Mouse (Mus musculus) telencephalon, adult 2 months (tissue): ENCODE data around the gene Dchs1.

Experiments
- DNase-seq: peaks from one replicate; pipeline ENCODE4 v3.0.0-alpha.2; 2011; ENCODE audit warnings: low read depth, low spot score

Dchs1 gene

GRCm38 (mm10) chr7:105787285-105788140 is at the start of gene Dchs1:
TSS of gene Dchs1 (minus strand) at chr7:105787654.
- DNase-seq = no peak

- no peak for DNase-seq
Measured at GRCm38 (mm10) chr7:105824281-105824680, 36.8 kb upstream of the Dchs1 start.

- peak; percentile 22 for DNase-seq
Measured at GRCm38 (mm10) chr7:105818483-105818882, 31.0 kb upstream of the Dchs1 start.

- DNase-seq = no peak
Measured at GRCm38 (mm10) chr7:105816736-105817135, 29.3 kb upstream of the Dchs1 start.

GRCm38 (mm10) chr7:105813326-105813725 is 25.9 kb upstream of the Dchs1 start:
- DNase-seq = no peak

GRCm38 (mm10) chr7:105812566-105812965 is 25.1 kb upstream of the Dchs1 start:
- no peak for DNase-seq

- no peak for DNase-seq
Measured at GRCm38 (mm10) chr7:105811516-105811915, 24.1 kb upstream of the Dchs1 start.

- DNase-seq = peak; percentile 99
Measured at GRCm38 (mm10) chr7:105810877-105811489, 23.5 kb upstream of the Dchs1 start, which contains the start of gene Mrpl17. TSS of gene Mrpl17 (minus strand) at chr7:105811099.

GRCm38 (mm10) chr7:105810280-105810876 is 22.9 kb upstream of the Dchs1 start:
- peak; percentile 17 for DNase-seq

GRCm38 (mm10) chr7:105809836-105810235 is 22.4 kb upstream of the Dchs1 start:
- DNase-seq = no peak

GRCm38 (mm10) chr7:105808385-105808784 is 20.9 kb upstream of the Dchs1 start:
- no peak for DNase-seq

- no peak for DNase-seq
Measured at GRCm38 (mm10) chr7:105806716-105807115, 19.3 kb upstream of the Dchs1 start.

GRCm38 (mm10) chr7:105806125-105806524 is 18.7 kb upstream of the Dchs1 start:
- DNase-seq = no peak

- no peak for DNase-seq
Measured at GRCm38 (mm10) chr7:105803428-105803827, 16.0 kb upstream of the Dchs1 start.

GRCm38 (mm10) chr7:105802771-105803170 is 15.3 kb upstream of the Dchs1 start:
- no peak for DNase-seq

- no peak for DNase-seq
Measured at GRCm38 (mm10) chr7:105802312-105802711, 14.9 kb upstream of the Dchs1 start.

GRCm38 (mm10) chr7:105796972-105797371 is 9.5 kb upstream of the Dchs1 start:
- DNase-seq = no peak

GRCm38 (mm10) chr7:105795759-105796366 is 8.4 kb upstream of the Dchs1 start:
- no peak for DNase-seq

GRCm38 (mm10) chr7:105793701-105794100 is 6.2 kb upstream of the Dchs1 start:
- no peak for DNase-seq

GRCm38 (mm10) chr7:105791147-105791546 is 3.7 kb upstream of the Dchs1 start:
- no peak for DNase-seq

- no peak for DNase-seq
Measured at GRCm38 (mm10) chr7:105786506-105787284, 759 bp downstream of the Dchs1 start.
